Mouse (Mus musculus) mesoderm, embryonic 11.5 days (tissue): ENCODE data around the gene Cuta.
A peak's percentile ranks its signal among the peaks of the same experiment; 100 is the strongest.

Experiments used
- DNase-seq: peaks from one replicate; pipeline ENCODE4 v3.0.0-alpha.2; 2012; ENCODE audit warnings: low read depth, low spot score

Gene Cuta

GRCm38 (mm10) chr17:26892635-26893375 is 46.6 kb downstream of the Cuta start:
- DNase-seq: no peak

- DNase-seq: no peak
Observed at GRCm38 (mm10) chr17:26887926-26888325, 51.4 kb downstream of the Cuta start.

GRCm38 (mm10) chr17:26886047-26886749 is 53.2 kb downstream of the Cuta start:
- DNase-seq: peak; percentile 90

GRCm38 (mm10) chr17:26884995-26885926 is 54.1 kb downstream of the Cuta start:
- DNase-seq: peak; percentile 72
